Mouse (Mus musculus): ENCODE measurements around the gene N6amt1.

The N6amt1 gene

GRCm38 (mm10) chr16:87354075-87354583 lies at the start of gene N6amt1:
Gene N6amt1, plus strand, starts transcription at chr16:87354185.
- peak; percentile 91 for DNase-seq (ENCODE audit: low read depth, low spot score)

- no peak for DNase-seq (ENCODE audit: low read depth, low spot score)
Measured at GRCm38 (mm10) chr16:87305251-87306011, 48.6 kb upstream of the N6amt1 start.

DNA sequence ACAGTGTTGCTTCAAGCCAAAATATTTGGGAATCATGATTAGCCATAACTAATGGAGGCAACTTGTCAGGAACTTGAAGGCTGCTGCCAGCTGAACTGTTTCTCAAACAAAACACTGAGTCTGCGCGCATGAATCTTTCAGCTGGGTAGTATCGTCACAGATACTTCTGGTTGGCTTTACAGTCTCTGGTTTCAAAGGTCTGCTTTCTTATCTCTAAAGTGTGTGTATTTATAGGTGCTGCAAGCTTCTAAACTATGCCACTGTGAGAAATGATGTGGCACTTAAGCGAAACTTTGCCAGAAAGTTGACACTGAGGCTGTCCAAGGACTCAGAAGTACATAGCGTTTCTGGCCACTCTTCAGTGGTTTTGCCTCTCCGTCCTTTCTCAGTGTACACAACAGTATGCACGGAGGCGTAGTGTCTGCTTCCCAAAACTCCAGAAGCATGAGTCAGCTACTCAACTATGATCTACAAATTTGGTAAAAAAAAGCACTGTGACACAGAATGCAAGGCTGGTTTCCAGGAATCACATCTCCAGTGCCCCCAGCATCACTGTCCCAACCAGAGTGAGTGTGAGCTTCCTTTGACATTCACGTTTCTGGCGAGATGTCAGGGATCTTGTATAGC lies 46.8 kb upstream of the N6amt1 start:
- DNase-seq (ENCODE audit: low read depth, low spot score), result no peak

DNA sequence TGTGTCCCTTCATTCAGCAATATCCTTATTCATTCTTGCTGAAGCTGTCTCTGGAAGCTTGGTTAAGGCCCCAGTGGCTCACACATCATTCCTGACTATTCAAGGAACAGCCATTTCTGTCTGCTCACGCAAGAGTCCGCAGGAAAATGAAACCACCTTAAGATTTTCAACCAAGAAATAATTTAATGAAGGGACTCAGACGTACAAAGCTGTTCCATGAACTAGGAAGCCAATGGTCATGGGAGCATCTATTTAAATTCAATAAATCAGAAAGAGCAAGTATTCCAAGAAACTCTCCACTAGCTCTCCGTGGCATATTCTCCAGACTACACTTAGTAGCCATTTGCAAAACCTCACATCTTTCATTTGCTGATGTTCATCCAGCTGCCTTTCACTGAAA lies 43.3 kb upstream of the N6amt1 start:
- DNase-seq (ENCODE audit: low read depth, low spot score), result no peak

GRCm38 (mm10) chr16:87318200-87318811 lies 35.7 kb upstream of the N6amt1 start:
- DNase-seq (ENCODE audit: low read depth, low spot score), result no peak

DNA sequence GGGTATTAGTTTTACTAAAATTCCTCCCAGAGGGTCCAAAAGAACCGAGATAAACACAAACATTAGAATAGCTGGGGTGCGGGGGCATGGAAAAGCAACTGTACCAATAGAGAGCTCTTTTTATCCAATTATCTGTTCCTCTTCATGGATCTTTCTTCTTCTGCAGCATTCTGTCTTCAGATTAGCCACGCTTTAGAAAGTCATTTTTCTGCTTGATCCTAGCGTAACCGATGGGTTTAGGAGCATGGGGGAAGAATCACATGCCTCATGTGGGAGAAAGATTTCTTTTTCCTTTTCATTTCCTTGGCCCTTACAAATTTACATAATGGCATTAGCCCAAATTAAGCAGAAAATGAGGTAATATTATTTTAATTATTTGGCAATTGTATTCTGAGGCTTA lies 35.0 kb upstream of the N6amt1 start:
- no peak for DNase-seq (ENCODE audit: low read depth, low spot score)

DNA sequence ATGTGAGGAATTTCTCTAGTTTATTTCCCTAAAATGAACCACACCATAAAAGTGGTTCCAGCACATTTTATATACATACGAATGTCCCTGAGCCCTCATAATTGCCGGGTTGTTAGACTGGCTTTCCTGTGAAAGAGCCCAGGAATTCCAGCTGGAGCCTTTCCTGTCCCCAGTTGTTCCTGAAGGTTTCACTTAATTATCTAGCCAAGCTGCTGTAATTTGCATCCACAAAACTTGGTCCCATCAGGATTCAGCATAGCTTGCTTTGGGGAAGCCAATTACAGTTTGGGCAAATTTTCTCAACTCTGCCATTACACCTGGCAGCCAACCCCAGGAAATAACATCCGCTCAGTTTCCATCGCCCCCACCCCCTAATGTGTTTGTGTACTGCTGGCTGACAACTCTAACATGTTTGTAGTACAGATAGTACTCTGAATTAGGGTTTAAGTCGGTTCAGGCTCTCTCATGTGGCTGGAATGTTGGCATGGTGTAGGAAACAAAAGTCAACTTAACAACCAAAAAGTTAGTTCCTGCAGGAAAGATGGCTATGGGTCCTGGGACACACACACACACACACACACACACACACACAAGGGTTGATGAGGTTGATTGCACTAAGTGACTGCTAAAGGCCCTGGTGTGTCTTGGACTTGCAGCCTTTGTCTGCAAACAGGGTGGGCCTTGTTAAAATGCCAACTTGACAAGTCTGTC lies 34.3 kb upstream of the N6amt1 start:
- DNase-seq (ENCODE audit: low read depth, low spot score), result no peak

DNA sequence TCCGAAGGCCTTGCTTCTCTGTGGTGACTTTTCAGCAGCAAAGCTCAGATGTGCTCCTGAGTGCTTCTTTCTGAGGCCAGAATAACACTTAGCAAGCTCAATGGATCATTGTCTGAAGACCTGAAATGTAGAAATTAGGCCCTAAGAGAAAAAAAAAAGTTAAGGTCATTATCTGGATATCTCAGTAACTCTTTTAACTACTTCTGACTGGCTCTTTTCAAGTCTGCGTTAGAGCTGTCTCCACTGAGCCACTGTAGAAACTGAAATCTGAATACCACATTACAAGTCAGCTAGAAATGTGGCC lies 33.8 kb upstream of the N6amt1 start:
- no peak for DNase-seq (ENCODE audit: low read depth, low spot score)

- DNase-seq (ENCODE audit: low read depth, low spot score), result no peak
Measured at GRCm38 (mm10) chr16:87324571-87324970, 29.4 kb upstream of the N6amt1 start.

- no peak for DNase-seq (ENCODE audit: low read depth, low spot score)
Measured at GRCm38 (mm10) chr16:87329986-87330385, 24.0 kb upstream of the N6amt1 start.

- no peak for DNase-seq (ENCODE audit: low read depth, low spot score)
Measured at GRCm38 (mm10) chr16:87334756-87335155, 19.2 kb upstream of the N6amt1 start.

GRCm38 (mm10) chr16:87341043-87341572 lies 12.9 kb upstream of the N6amt1 start:
- DNase-seq (ENCODE audit: low read depth, low spot score), result no peak

DNA sequence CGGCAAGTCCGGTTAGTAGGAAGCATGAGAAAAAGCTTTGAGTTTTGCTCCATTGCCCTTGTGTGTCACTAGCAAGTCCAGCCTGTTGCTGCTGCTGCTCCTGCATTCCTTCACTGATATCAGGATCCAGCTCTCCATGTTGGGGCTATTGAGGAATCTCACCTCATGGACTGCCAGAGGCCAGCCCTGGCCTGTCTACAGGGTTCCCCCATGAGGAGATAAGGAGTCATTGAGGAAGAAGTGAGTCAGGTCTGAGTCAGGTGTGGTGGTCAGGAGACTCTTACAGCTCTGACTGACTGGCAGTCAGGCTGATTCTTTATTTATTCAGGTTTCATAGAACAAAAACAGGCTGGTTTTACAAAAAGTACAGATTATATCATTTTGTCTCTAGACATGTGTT lies 5.9 kb upstream of the N6amt1 start:
- no peak for DNase-seq (ENCODE audit: low read depth, low spot score)

- no peak for DNase-seq (ENCODE audit: low read depth, low spot score)
Measured at GRCm38 (mm10) chr16:87351386-87352105, 2.4 kb upstream of the N6amt1 start.

GRCm38 (mm10) chr16:87353605-87354004 lies 380 bp upstream of the N6amt1 start:
- DNase-seq (ENCODE audit: low read depth, low spot score), result no peak

GRCm38 (mm10) chr16:87354748-87355147 lies 763 bp downstream of the N6amt1 start:
- no peak for DNase-seq (ENCODE audit: low read depth, low spot score)

- no peak for DNase-seq (ENCODE audit: low read depth, low spot score)
Measured at GRCm38 (mm10) chr16:87360096-87360495, 6.1 kb downstream of the N6amt1 start.

GRCm38 (mm10) chr16:87364231-87364630 lies 10.2 kb downstream of the N6amt1 start:
- no peak for DNase-seq (ENCODE audit: low read depth, low spot score)

GRCm38 (mm10) chr16:87366035-87366434 lies 12.1 kb downstream of the N6amt1 start:
- no peak for DNase-seq (ENCODE audit: low read depth, low spot score)

GRCm38 (mm10) chr16:87366445-87366844 lies 12.5 kb downstream of the N6amt1 start:
- DNase-seq (ENCODE audit: low read depth, low spot score), result no peak

- no peak for DNase-seq (ENCODE audit: low read depth, low spot score)
Measured at GRCm38 (mm10) chr16:87382996-87383395, 29.0 kb downstream of the N6amt1 start.
